Mouse (Mus musculus) forebrain, embryonic 16.5 days (tissue): ENCODE measurements around the gene Mmrn1. TPM values are rescaled to one million over a fixed set of nuclear protein-coding genes. Genes with fewer than 3 reads are reported as not detected.

ENCODE experiments used
- ATAC-seq: fragments of 200-750 bp; cut with Nextera tagmentation; 2 replicates; pipeline ENCODE4 v1.8.0; 2017; ENCODE audit warnings: mild to moderate bottlenecking, moderate library complexity
- H3K27ac ChIP-seq: fragments of 300-500 bp; sonication (generic); 2 replicates; pipeline ENCODE4 v1.5.1; 2014; ENCODE audit warnings: low read length, control low read depth
- H3K27me3 ChIP-seq: fragments of 300-500 bp; sonication (generic); replicated peaks from 2 replicates; pipeline ENCODE4 v1.6.1; 2014; ENCODE audit warnings: low read length; ENCODE audit not compliant: control insufficient read depth, insufficient read depth
- H3K36me3 ChIP-seq: fragments of 300-500 bp; sonication (generic); 2 replicates; pipeline ENCODE4 v1.6.1; 2014; ENCODE audit not compliant: control insufficient read depth, insufficient read depth
- H3K4me1 ChIP-seq: fragments of 300-500 bp; sonication (generic); replicated peaks from 2 replicates; pipeline ENCODE4 v1.6.1; 2014; ENCODE audit warnings: low read length; ENCODE audit not compliant: control insufficient read depth, insufficient read depth
- H3K4me2 ChIP-seq: fragments of 300-500 bp; sonication (generic); 2 replicates; pipeline ENCODE4 v1.6.1; 2014; ENCODE audit warnings: mild to moderate bottlenecking, low read length, control low read depth
- H3K4me3 ChIP-seq: fragments of 300-500 bp; sonication (generic); replicated peaks from 2 replicates; pipeline ENCODE4 v1.5.1; 2014; ENCODE audit warnings: mild to moderate bottlenecking, low read length, control low read depth
- H3K9ac ChIP-seq: fragments of 300-500 bp; sonication (generic); replicated peaks from 2 replicates; pipeline ENCODE4 v1.6.1; 2014; ENCODE audit warnings: low read depth, low read length, control low read depth
- H3K9me3 ChIP-seq: fragments of 300-500 bp; sonication (generic); 2 replicates; pipeline ENCODE4 v1.6.1; 2016; ENCODE audit warnings: low read length; ENCODE audit not compliant: control insufficient read depth
- WGBS: fragments of 180-500 bp; shearing (Covaris S2); extraction: QIAGEN DNeasy Blood & Tissue Kit; methylation state at CpG from one replicate; pipeline ENCODE4 v1.1.7; 2014; 5-methylcytosine and 5-hydroxymethylcytosine counted together
- polyA plus RNA-seq: library from polyadenylated mRNA; unstranded; fragments of >200 nt; fragmentation: Nextera tagmentation; extraction: Ambion mirVana; gene quantifications from 2 replicates; pipeline ENCODE4 v1.2.1, GENCODE M21; 2015

The Mmrn1 gene
- polyA plus RNA-seq, 1 experiment from 2014 or later = 1.9 TPM

- Histone ChIP-seq H3K27me3 (no peaks in the 10 kb centered on the region), H3K27ac (no peak overlapping the region), H3K4me1 (no peaks in the 10 kb centered on the region; the same call in 1 of the 2 replicates), H3K36me3 (no peaks in the 10 kb centered on the region), H3K9ac (no peak overlapping the region), H3K4me3 (no peak overlapping the region), H3K4me2 (no peak overlapping the region), H3K9me3 (no peaks in the 10 kb centered on the region)
- 88% methylated on average over 6 of the region's 6 CpGs for WGBS
- no peak for ATAC-seq
Measured at GRCm38 (mm10) chr6:61001003-61001790, 76.4 kb downstream of the Mmrn1 start.

- no peaks in the 10 kb centered on the region for H3K27me3 ChIP-seq
- H3K4me2 ChIP-seq = no peak overlapping the region
- no peak overlapping the region for H3K27ac ChIP-seq
- no peaks in the 10 kb centered on the region for H3K36me3 ChIP-seq
- ATAC-seq = peak; percentile 40; the same call in 1 of the 2 replicates
- H3K4me3 ChIP-seq = no peak overlapping the region
- no peaks in the 10 kb centered on the region for H3K9me3 ChIP-seq
- H3K4me1 ChIP-seq = no peaks in the 10 kb centered on the region; the same call in 1 of the 2 replicates
- WGBS = 8% methylated on average over 3 of the region's 3 CpGs
- no peak overlapping the region for H3K9ac ChIP-seq
Measured at GRCm38 (mm10) chr6:61003916-61004765, 79.4 kb downstream of the Mmrn1 start.

- H3K9me3 ChIP-seq = no peaks in the 10 kb centered on the region
- no peak overlapping the region for H3K4me3 ChIP-seq
- no peak overlapping the region for H3K27ac ChIP-seq
- H3K4me2 ChIP-seq = no peak overlapping the region
- no peaks in the 10 kb centered on the region for H3K36me3 ChIP-seq
- H3K27me3 ChIP-seq = no peaks in the 10 kb centered on the region
- 58% methylated on average over 5 of the region's 5 CpGs for WGBS
- no peaks in the 10 kb centered on the region for H3K4me1 ChIP-seq
- no peak overlapping the region for H3K9ac ChIP-seq
- ATAC-seq = no peak
Measured at GRCm38 (mm10) chr6:61013780-61014179, 89.0 kb downstream of the Mmrn1 start.

GRCm38 (mm10) chr6:61019689-61020088, 94.9 kb downstream of the Mmrn1 start:
- Histone ChIP-seq H3K9me3 (no peaks in the 10 kb centered on the region), H3K27ac (no peak overlapping the region), H3K9ac (no peak overlapping the region), H3K36me3 (no peaks in the 10 kb centered on the region), H3K4me3 (no peak overlapping the region), H3K4me2 (no peak overlapping the region), H3K4me1 (no peaks in the 10 kb centered on the region), H3K27me3 (no peaks in the 10 kb centered on the region)
- no peak for ATAC-seq
- WGBS = 88% methylated on average over 1 of the region's 1 CpGs

- ATAC-seq = no peak
- Histone ChIP-seq H3K9me3 (no peaks in the 10 kb centered on the region), H3K27ac (no peak overlapping the region), H3K27me3 (no peaks in the 10 kb centered on the region), H3K9ac (no peak overlapping the region), H3K36me3 (no peaks in the 10 kb centered on the region), H3K4me3 (no peak overlapping the region), H3K4me1 (no peaks in the 10 kb centered on the region), H3K4me2 (no peak overlapping the region)
- 88% methylated on average over 1 of the region's 1 CpGs for WGBS
Measured at GRCm38 (mm10) chr6:61020995-61021394, 96.2 kb downstream of the Mmrn1 start.

- Histone ChIP-seq H3K9me3 (no peaks in the 10 kb centered on the region), H3K36me3 (no peaks in the 10 kb centered on the region), H3K4me1 (no peaks in the 10 kb centered on the region), H3K27me3 (no peaks in the 10 kb centered on the region), H3K9ac (no peak overlapping the region), H3K4me3 (no peak overlapping the region), H3K27ac (no peak overlapping the region), H3K4me2 (no peak overlapping the region)
- WGBS = 73% methylated on average over 1 of the region's 1 CpGs
- no peak for ATAC-seq
Measured at GRCm38 (mm10) chr6:61033251-61033650, 108.5 kb downstream of the Mmrn1 start.

Other genes with a start within 250 kb of the Mmrn1 start
- 145 and 176 TPM in 2 replicates for gene Snca, start 95.1 kb upstream of the Mmrn1 start, polyA plus RNA-seq